Mouse (Mus musculus): ENCODE data around the gene Rimbp3.
A peak's percentile ranks its signal among the peaks of the same experiment; 100 is the strongest.
"Not testable (repeated sequence)": the region's sequence is repeated elsewhere in the genome, so short reads cannot be mapped to it uniquely, and the experiment has no call there.

The Rimbp3 gene

GRCm38 (mm10) chr16:17208389-17209361 is at the start of gene Rimbp3:
Gene Rimbp3, plus strand, starts transcription at chr16:17208603.
- DNase-seq (ENCODE audit: low spot score): peak; percentile 78

GRCm38 (mm10) chr16:17165478-17165877 is 42.9 kb upstream of the Rimbp3 start:
- not testable (repeated sequence) for DNase-seq (ENCODE audit: low spot score)

- DNase-seq (ENCODE audit: low spot score): no peak
Observed at GRCm38 (mm10) chr16:17167179-17167578, 41.2 kb upstream of the Rimbp3 start.

- DNase-seq (ENCODE audit: low spot score): no peak
Observed at GRCm38 (mm10) chr16:17168049-17168448, 40.4 kb upstream of the Rimbp3 start.

- no peak for DNase-seq (ENCODE audit: low spot score)
Observed at GRCm38 (mm10) chr16:17175765-17176164, 32.6 kb upstream of the Rimbp3 start.

- no peak for DNase-seq (ENCODE audit: low spot score)
Observed at GRCm38 (mm10) chr16:17177623-17178170, 30.7 kb upstream of the Rimbp3 start.

- DNase-seq (ENCODE audit: low spot score): no peak
Observed at GRCm38 (mm10) chr16:17179706-17180105, 28.7 kb upstream of the Rimbp3 start.

- DNase-seq (ENCODE audit: low spot score): no peak
Observed at GRCm38 (mm10) chr16:17181382-17181781, 27.0 kb upstream of the Rimbp3 start.

GRCm38 (mm10) chr16:17182136-17182535 is 26.3 kb upstream of the Rimbp3 start:
- no peak for DNase-seq (ENCODE audit: low spot score)

- DNase-seq (ENCODE audit: low spot score): no peak
Observed at GRCm38 (mm10) chr16:17183003-17183402, 25.4 kb upstream of the Rimbp3 start.

- no peak for DNase-seq (ENCODE audit: low spot score)
Observed at GRCm38 (mm10) chr16:17185475-17185874, 22.9 kb upstream of the Rimbp3 start.

GRCm38 (mm10) chr16:17193823-17194222 is 14.6 kb upstream of the Rimbp3 start:
- no peak for DNase-seq (ENCODE audit: low spot score)

GRCm38 (mm10) chr16:17200121-17200952 is 8.1 kb upstream of the Rimbp3 start:
- DNase-seq (ENCODE audit: low spot score): no peak

GRCm38 (mm10) chr16:17200953-17201707 is 7.3 kb upstream of the Rimbp3 start:
- peak; percentile 55 for DNase-seq (ENCODE audit: low spot score)

GRCm38 (mm10) chr16:17201977-17202376 is 6.4 kb upstream of the Rimbp3 start:
- no peak for DNase-seq (ENCODE audit: low spot score)

- DNase-seq (ENCODE audit: low spot score): no peak
Observed at GRCm38 (mm10) chr16:17202549-17202948, 5.9 kb upstream of the Rimbp3 start, which contains the start of gene Ube2l3. Gene Ube2l3, minus strand, starts transcription at chr16:17202649.

GRCm38 (mm10) chr16:17204990-17205389 is 3.4 kb upstream of the Rimbp3 start:
- no peak for DNase-seq (ENCODE audit: low spot score)

- no peak for DNase-seq (ENCODE audit: low spot score)
Observed at GRCm38 (mm10) chr16:17209404-17209960, 1.1 kb downstream of the Rimbp3 start.

- DNase-seq (ENCODE audit: low spot score): peak; percentile 84
Observed at GRCm38 (mm10) chr16:17209981-17210838, 1.8 kb downstream of the Rimbp3 start.

- DNase-seq (ENCODE audit: low spot score): no peak
Observed at GRCm38 (mm10) chr16:17216934-17217633, 8.7 kb downstream of the Rimbp3 start.

Measured in ovary, postnatal 14 days (tissue).